Mouse (Mus musculus) lung, postnatal 0 days (tissue): Measurements from ENCODE around the gene Cish.

ENCODE experiments used
- CTCF ChIP-seq: IDR thresholded peaks from 2 replicates; pipeline ENCODE4 v1.5.1; 2016; ENCODE audit warnings: antibody characterized with exemption, mild to moderate bottlenecking
- EP300 ChIP-seq: IDR thresholded peaks from 2 replicates; pipeline ENCODE4 v1.6.1; 2016; ENCODE audit warnings: antibody characterized with exemption, mild to moderate bottlenecking, control low read depth

DNA sequence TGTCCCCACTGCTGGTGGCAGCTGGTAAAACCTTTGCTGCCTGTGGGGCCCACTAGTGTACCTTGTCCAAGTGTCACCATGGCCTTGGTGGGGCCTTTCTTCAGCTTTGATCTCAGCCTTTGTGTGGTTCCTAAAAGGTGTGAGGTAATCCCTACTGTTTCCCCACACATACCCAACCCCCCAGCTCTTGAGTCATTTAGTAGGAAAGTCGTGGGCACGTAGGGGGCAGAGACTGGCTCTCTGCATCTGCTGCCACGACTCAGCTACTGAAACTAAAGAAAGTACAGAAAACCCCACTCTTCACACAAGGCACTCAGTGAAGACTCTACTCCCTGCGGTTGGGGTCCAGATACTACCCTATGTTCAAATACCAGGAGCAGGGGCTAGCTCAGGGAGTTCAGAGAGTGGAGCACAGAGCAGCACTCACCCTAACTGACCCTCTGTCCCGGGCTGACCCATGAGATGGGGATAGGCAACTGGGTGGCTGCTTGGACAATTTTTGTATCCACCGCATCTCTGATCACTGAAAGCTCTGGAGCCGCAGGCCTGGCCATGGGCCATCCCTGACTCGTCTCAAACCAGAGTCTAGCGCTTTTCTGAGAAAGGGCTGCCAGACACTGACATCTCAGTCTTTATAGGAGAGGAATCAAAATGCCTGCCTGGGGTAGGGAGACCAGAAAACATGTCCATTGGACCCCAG is 7.4 kb downstream of the Cish start:
- no peak for TF ChIP-seq CTCF
- no peak for TF ChIP-seq EP300
